Mouse (Mus musculus) midbrain, embryonic 10.5 days (tissue): ENCODE results near the gene Cd28. TPM values are rescaled to one million over a fixed set of nuclear protein-coding genes. Genes with fewer than 3 reads are reported as not detected.

Experiments
- DNase-seq: peaks from one replicate; pipeline ENCODE4 v3.0.0-alpha.2; 2017; ENCODE audit warnings: low spot score
- H3K27ac ChIP-seq: fragments of 300-500 bp; sonication (generic); replicated peaks from 2 replicates; pipeline ENCODE4 v1.5.1; 2016; ENCODE audit warnings: mild to moderate bottlenecking
- H3K27me3 ChIP-seq: fragments of 300-500 bp; sonication (generic); 2 replicates; pipeline ENCODE4 v1.6.1; 2016; ENCODE audit warnings: low read depth, mild to moderate bottlenecking; ENCODE audit not compliant: poor library complexity, severe bottlenecking
- H3K36me3 ChIP-seq: fragments of 300-500 bp; sonication (generic); 2 replicates; pipeline ENCODE4 v1.6.1; 2016; ENCODE audit warnings: mild to moderate bottlenecking, moderate library complexity
- H3K4me1 ChIP-seq: fragments of 300-500 bp; sonication (generic); 2 replicates; pipeline ENCODE4 v1.6.1; 2016
- H3K4me3 ChIP-seq: fragments of 300-500 bp; sonication (generic); 2 replicates; pipeline ENCODE4 v1.5.1; 2016; ENCODE audit warnings: mild to moderate bottlenecking, moderate library complexity
- H3K9me3 ChIP-seq: fragments of 300-500 bp; sonication (generic); replicated peaks from 2 replicates; pipeline ENCODE4 v1.6.1; 2016; ENCODE audit warnings: mild to moderate bottlenecking
- WGBS: fragments of 180-500 bp; shearing (Covaris S2); methylation state at CpG from one replicate; pipeline ENCODE4 v1.1.7; 2016; 5-methylcytosine and 5-hydroxymethylcytosine counted together
- polyA plus RNA-seq: library from polyadenylated mRNA; unstranded; fragments of >200 nt; fragmentation: Nextera tagmentation; extraction: Ambion mirVana; gene quantifications from 2 replicates; pipeline ENCODE4 v1.2.1, GENCODE M21; 2016

The Cd28 gene
- polyA plus RNA-seq, 1 experiment from 2014 or later, result 0.20 TPM

GRCm38 (mm10) chr1:60735072-60735907, 18.7 kb downstream of the Cd28 start:
- Histone ChIP-seq H3K4me3 (no peak overlapping the region), H3K27me3 (no peaks in the 10 kb centered on the region), H3K27ac (no peak overlapping the region), H3K36me3 (no peaks in the 10 kb centered on the region), H3K9me3 (0 out of 2 replicates have a peak, but pooled peaks cover 2% of the 10 kb centered on the region), H3K4me1 (peaks cover 4% of the 10 kb centered on the region; the same call in 1 of the 2 replicates)
- WGBS, result 74% methylated on average over 12 of the region's 12 CpGs
- no peak for DNase-seq

- H3K4me1 ChIP-seq, result peaks cover 4% of the 10 kb centered on the region; the same call in 1 of the 2 replicates
- no peak for DNase-seq
- H3K4me3 ChIP-seq, result no peak overlapping the region
- no peak overlapping the region for H3K27ac ChIP-seq
- H3K36me3 ChIP-seq, result no peaks in the 10 kb centered on the region
- 83% methylated on average over 7 of the region's 7 CpGs for WGBS
- H3K27me3 ChIP-seq, result no peaks in the 10 kb centered on the region
- H3K9me3 ChIP-seq, result 0 out of 2 replicates have a peak, but pooled peaks cover 2% of the 10 kb centered on the region
These were observed 19.3 kb downstream of the Cd28 start for GRCm38 (mm10) chr1:60735908-60736280.

- no peaks in the 10 kb centered on the region for H3K4me1 ChIP-seq
- H3K9me3 ChIP-seq, result no peaks in the 10 kb centered on the region
- no peak overlapping the region for H3K4me3 ChIP-seq
- no peaks in the 10 kb centered on the region for H3K27me3 ChIP-seq
- no peak for DNase-seq
- 71% methylated on average over 1 of the region's 1 CpGs for WGBS
- no peaks in the 10 kb centered on the region for H3K36me3 ChIP-seq
- H3K27ac ChIP-seq, result no peak overlapping the region
These were observed 27.7 kb downstream of the Cd28 start for GRCm38 (mm10) chr1:60744266-60744665.

- Histone ChIP-seq H3K4me3 (no peak overlapping the region), H3K36me3 (no peaks in the 10 kb centered on the region), H3K27ac (no peak overlapping the region), H3K9me3 (no peaks in the 10 kb centered on the region), H3K4me1 (no peaks in the 10 kb centered on the region), H3K27me3 (no peaks in the 10 kb centered on the region)
- no peak for DNase-seq
- WGBS, result 84% methylated on average over 7 of the region's 7 CpGs
These were observed 29.1 kb downstream of the Cd28 start for GRCm38 (mm10) chr1:60745664-60746063.

- no peaks in the 10 kb centered on the region for H3K9me3 ChIP-seq
- no peaks in the 10 kb centered on the region for H3K27me3 ChIP-seq
- DNase-seq, result no peak
- H3K27ac ChIP-seq, result no peak overlapping the region
- 77% methylated on average over 2 of the region's 2 CpGs for WGBS
- H3K4me3 ChIP-seq, result no peak overlapping the region
- no peaks in the 10 kb centered on the region for H3K36me3 ChIP-seq
- no peaks in the 10 kb centered on the region for H3K4me1 ChIP-seq
These were observed 29.6 kb downstream of the Cd28 start for GRCm38 (mm10) chr1:60746153-60746552.

GRCm38 (mm10) chr1:60746856-60747255, 30.3 kb downstream of the Cd28 start:
- no peak overlapping the region for H3K4me3 ChIP-seq
- no peaks in the 10 kb centered on the region for H3K36me3 ChIP-seq
- H3K9me3 ChIP-seq, result no peaks in the 10 kb centered on the region
- no peak for DNase-seq
- no peak overlapping the region for H3K27ac ChIP-seq
- 88% methylated on average over 5 of the region's 5 CpGs for WGBS
- H3K27me3 ChIP-seq, result no peaks in the 10 kb centered on the region
- H3K4me1 ChIP-seq, result no peaks in the 10 kb centered on the region

GRCm38 (mm10) chr1:60748286-60748685, 31.7 kb downstream of the Cd28 start:
- no peak overlapping the region for H3K27ac ChIP-seq
- H3K36me3 ChIP-seq, result no peaks in the 10 kb centered on the region
- H3K9me3 ChIP-seq, result no peaks in the 10 kb centered on the region
- no peak overlapping the region for H3K4me3 ChIP-seq
- no peaks in the 10 kb centered on the region for H3K27me3 ChIP-seq
- 92% methylated on average over 1 of the region's 1 CpGs for WGBS
- no peak for DNase-seq
- no peaks in the 10 kb centered on the region for H3K4me1 ChIP-seq

- Histone ChIP-seq H3K27me3 (no peaks in the 10 kb centered on the region), H3K27ac (no peak overlapping the region), H3K36me3 (no peaks in the 10 kb centered on the region), H3K4me3 (no peak overlapping the region), H3K9me3 (no peaks in the 10 kb centered on the region), H3K4me1 (no peaks in the 10 kb centered on the region)
- DNase-seq, result no peak
- WGBS, result 92% methylated on average over 4 of the region's 4 CpGs
These were observed 32.3 kb downstream of the Cd28 start for GRCm38 (mm10) chr1:60748936-60749335.

- H3K9me3 ChIP-seq, result no peaks in the 10 kb centered on the region
- WGBS, result 91% methylated on average over 5 of the region's 5 CpGs
- no peak overlapping the region for H3K4me3 ChIP-seq
- DNase-seq, result no peak
- H3K27me3 ChIP-seq, result no peaks in the 10 kb centered on the region
- H3K27ac ChIP-seq, result no peak overlapping the region
- H3K36me3 ChIP-seq, result no peaks in the 10 kb centered on the region
- no peaks in the 10 kb centered on the region for H3K4me1 ChIP-seq
These were observed 32.8 kb downstream of the Cd28 start for GRCm38 (mm10) chr1:60749346-60749840.

GRCm38 (mm10) chr1:60750201-60750765, 33.7 kb downstream of the Cd28 start:
- Histone ChIP-seq H3K27ac (no peak overlapping the region), H3K36me3 (no peaks in the 10 kb centered on the region), H3K27me3 (no peaks in the 10 kb centered on the region), H3K9me3 (no peaks in the 10 kb centered on the region), H3K4me3 (no peak overlapping the region), H3K4me1 (no peaks in the 10 kb centered on the region)
- 86% methylated on average over 6 of the region's 6 CpGs for WGBS
- no peak for DNase-seq

- no peaks in the 10 kb centered on the region for H3K27me3 ChIP-seq
- 87% methylated on average over 4 of the region's 4 CpGs for WGBS
- H3K27ac ChIP-seq, result no peak overlapping the region
- no peak overlapping the region for H3K4me3 ChIP-seq
- DNase-seq, result no peak
- H3K4me1 ChIP-seq, result no peaks in the 10 kb centered on the region
- no peaks in the 10 kb centered on the region for H3K36me3 ChIP-seq
- H3K9me3 ChIP-seq, result no peaks in the 10 kb centered on the region
These were observed 34.4 kb downstream of the Cd28 start for GRCm38 (mm10) chr1:60751011-60751410.

- Histone ChIP-seq H3K36me3 (no peaks in the 10 kb centered on the region), H3K4me3 (no peak overlapping the region), H3K4me1 (no peaks in the 10 kb centered on the region), H3K9me3 (no peaks in the 10 kb centered on the region), H3K27ac (no peak overlapping the region), H3K27me3 (no peaks in the 10 kb centered on the region)
- WGBS, result 90% methylated on average over 1 of the region's 1 CpGs
- no peak for DNase-seq
These were observed 36.4 kb downstream of the Cd28 start for GRCm38 (mm10) chr1:60752986-60753385.

- 91% methylated on average over 12 of the region's 12 CpGs for WGBS
- Histone ChIP-seq H3K36me3 (no peaks in the 10 kb centered on the region), H3K9me3 (no peaks in the 10 kb centered on the region), H3K27ac (no peak overlapping the region), H3K27me3 (no peaks in the 10 kb centered on the region), H3K4me1 (no peaks in the 10 kb centered on the region), H3K4me3 (no peak overlapping the region)
- DNase-seq, result no peak
These were observed 37.4 kb downstream of the Cd28 start for GRCm38 (mm10) chr1:60753981-60754380.
